Mouse (Mus musculus) neural tube, embryonic 11.5 days (tissue): ENCODE results near the gene Insig1. TPM values are rescaled to one million over a fixed set of nuclear protein-coding genes. Genes with fewer than 3 reads are reported as not detected.

Experiments used
- ATAC-seq: fragments of 200-750 bp; cut with Nextera tagmentation; 2 replicates; pipeline ENCODE4 v1.8.0; 2017; ENCODE audit warnings: moderate number of reproducible peaks, mild to moderate bottlenecking, moderate TSS enrichment, moderate library complexity; ENCODE audit not compliant: insufficient read depth, low FRiP score, low TSS enrichment
- DNase-seq: peaks from one replicate; pipeline ENCODE4 v3.0.0-alpha.2; 2015; ENCODE audit warnings: low spot score
- H3K27ac ChIP-seq: fragments of 300-500 bp; sonication (generic); 2 replicates; pipeline ENCODE4 v1.5.1; 2014; ENCODE audit warnings: low read depth, mild to moderate bottlenecking, low read length
- H3K27me3 ChIP-seq: fragments of 300-500 bp; sonication (generic); 2 replicates; pipeline ENCODE4 v1.6.1; 2014; ENCODE audit warnings: mild to moderate bottlenecking, low read length, mixed read lengths; ENCODE audit not compliant: control insufficient read depth, insufficient read depth
- H3K36me3 ChIP-seq: fragments of 300-500 bp; sonication (generic); 2 replicates; pipeline ENCODE4 v1.6.1; 2014; ENCODE audit warnings: mild to moderate bottlenecking, low read length, moderate library complexity, mixed read lengths; ENCODE audit not compliant: control insufficient read depth, insufficient read depth
- H3K4me1 ChIP-seq: fragments of 300-500 bp; sonication (generic); 2 replicates; pipeline ENCODE4 v1.6.1; 2014; ENCODE audit warnings: low read length, mixed read lengths; ENCODE audit not compliant: control insufficient read depth, insufficient read depth
- H3K4me2 ChIP-seq: fragments of 300-500 bp; sonication (generic); 2 replicates; pipeline ENCODE4 v1.6.1; 2014; ENCODE audit warnings: low read depth, mild to moderate bottlenecking, moderate library complexity
- H3K4me3 ChIP-seq: fragments of 300-500 bp; sonication (generic); 2 replicates; pipeline ENCODE4 v1.5.1; 2014; ENCODE audit warnings: low read depth, low read length
- H3K9ac ChIP-seq: fragments of 300-500 bp; sonication (generic); 2 replicates; pipeline ENCODE4 v1.6.1; 2014; ENCODE audit warnings: mild to moderate bottlenecking, low read length
- H3K9me3 ChIP-seq: fragments of 300-500 bp; sonication (generic); 2 replicates; pipeline ENCODE4 v1.6.1; 2016; ENCODE audit warnings: low read length; ENCODE audit not compliant: control insufficient read depth
- WGBS: fragments of 180-500 bp; shearing (Covaris S2); extraction: QIAGEN DNeasy Blood & Tissue Kit; methylation state at CpG from one replicate; pipeline ENCODE4 v1.1.7; 2014; 5-methylcytosine and 5-hydroxymethylcytosine counted together
- polyA plus RNA-seq: library from polyadenylated mRNA; unstranded; fragments of >200 nt; fragmentation: Nextera tagmentation; extraction: Ambion mirVana; gene quantifications from 2 replicates; pipeline ENCODE4 v1.2.1, GENCODE M21; 2014

Gene Insig1
- polyA plus RNA-seq, 1 experiment from 2014 or later, result 109 TPM

- Histone ChIP-seq H3K36me3 (no peaks in the 10 kb centered on the region), H3K9me3 (no peaks in the 10 kb centered on the region), H3K27me3 (peaks cover 69% of the 10 kb centered on the region), H3K4me2 (peak overlapping the region; percentile 48), H3K9ac (no peak overlapping the region), H3K27ac (no peak overlapping the region), H3K4me1 (peaks cover 8% of the 10 kb centered on the region; the same call in 1 of the 2 replicates), H3K4me3 (peak overlapping the region; percentile 27)
- ATAC-seq (no peak), DNase-seq (no peak)
- 1% methylated on average over 19 of the region's 19 CpGs for whole genome bisulfite sequencing
Measured at GRCm38 (mm10) chr5:28118531-28118925, 47.4 kb downstream of the Insig1 start.

- DNase-seq (no peak), ATAC-seq (no peak)
- H3K9ac ChIP-seq, result no peak overlapping the region
- H3K27ac ChIP-seq, result no peak overlapping the region
- no peaks in the 10 kb centered on the region for H3K9me3 ChIP-seq
- 23% methylated on average over 3 of the region's 3 CpGs for whole genome bisulfite sequencing
- peaks cover 8% of the 10 kb centered on the region; the same call in 1 of the 2 replicates for H3K4me1 ChIP-seq
- peaks cover 79% of the 10 kb centered on the region for H3K27me3 ChIP-seq
- no peaks in the 10 kb centered on the region for H3K36me3 ChIP-seq
- H3K4me3 ChIP-seq, result no peak overlapping the region
- no peak overlapping the region for H3K4me2 ChIP-seq
Measured at GRCm38 (mm10) chr5:28119576-28119975, 48.4 kb downstream of the Insig1 start.

- no peaks in the 10 kb centered on the region for H3K9me3 ChIP-seq
- ATAC-seq (peak; percentile 88; the same call in 1 of the 2 replicates), DNase-seq (peak; percentile 77)
- H3K4me2 ChIP-seq, result 0 out of 2 replicates have a peak overlapping the region, but pooled peaks have one; percentile 10
- no peaks in the 10 kb centered on the region for H3K36me3 ChIP-seq
- H3K4me1 ChIP-seq, result peaks cover 8% of the 10 kb centered on the region; the same call in 1 of the 2 replicates
- no peak overlapping the region for H3K27ac ChIP-seq
- WGBS, result 1% methylated on average over 27 of the region's 27 CpGs
- no peak overlapping the region for H3K4me3 ChIP-seq
- H3K9ac ChIP-seq, result no peak overlapping the region
- H3K27me3 ChIP-seq, result peaks cover 92% of the 10 kb centered on the region
Measured at GRCm38 (mm10) chr5:28122491-28123454, 51.6 kb downstream of the Insig1 start.

GRCm38 (mm10) chr5:28123455-28123825, 52.3 kb downstream of the Insig1 start:
- no peak overlapping the region for H3K27ac ChIP-seq
- WGBS, result 3% methylated on average over 11 of the region's 11 CpGs
- H3K4me1 ChIP-seq, result peaks cover 4% of the 10 kb centered on the region; the same call in 1 of the 2 replicates
- no peak for ATAC-seq
- 0 out of 2 replicates have a peak overlapping the region, but pooled peaks have one; percentile 10 for H3K4me2 ChIP-seq
- DNase-seq, result peak; percentile 44
- H3K9me3 ChIP-seq, result no peaks in the 10 kb centered on the region
- H3K9ac ChIP-seq, result no peak overlapping the region
- H3K4me3 ChIP-seq, result no peak overlapping the region
- no peaks in the 10 kb centered on the region for H3K36me3 ChIP-seq
- peaks cover 91% of the 10 kb centered on the region for H3K27me3 ChIP-seq

GRCm38 (mm10) chr5:28124321-28125230, 53.4 kb downstream of the Insig1 start:
- no peak overlapping the region for H3K27ac ChIP-seq
- H3K4me3 ChIP-seq, result peak overlapping the region; percentile 6; the same call in 1 of the 2 replicates
- ATAC-seq, result peak; percentile 52; the same call in 1 of the 2 replicates

More at GRCm38 (mm10) chr5:28124321-28125230, 53.4 kb downstream of the Insig1 start:
- 2% methylated on average over 28 of the region's 28 CpGs for WGBS
- Histone ChIP-seq H3K4me2 (peak overlapping the region; percentile 33), H3K27me3 (peaks cover 83% of the 10 kb centered on the region), H3K9ac (no peak overlapping the region), H3K9me3 (no peaks in the 10 kb centered on the region), H3K36me3 (no peaks in the 10 kb centered on the region), H3K4me1 (0 out of 2 replicates have a peak, but pooled peaks cover 2% of the 10 kb centered on the region)
- DNase-seq, result peak; percentile 57

Other genes with a start within 250 kb of the Insig1 start
- 0.04 and 0.05 TPM in 2 replicates for gene Htr5a, start 229.2 kb upstream of the Insig1 start, polyA plus RNA-seq
- gene En2, start 94.3 kb downstream of the Insig1 start, polyA plus RNA-seq, result not detected in 2 replicates
- gene Cnpy1, start 174.4 kb downstream of the Insig1 start, polyA plus RNA-seq, result 6.7 and 7.1 TPM in 2 replicates
- 20.1 and 22.3 TPM in 2 replicates for gene Rbm33, start 245.8 kb downstream of the Insig1 start, polyA plus RNA-seq